Mouse (Mus musculus) limb, embryonic 13.5 days (tissue): ENCODE measurements around the gene Mier2. TPM values are rescaled to one million over a fixed set of nuclear protein-coding genes. Genes with fewer than 3 reads are reported as not detected.

Experiments
- ATAC-seq: fragments of 200-750 bp; cut with Nextera tagmentation; 2 replicates; pipeline ENCODE4 v1.8.0; 2017; ENCODE audit warnings: low read depth, moderate number of reproducible peaks, moderate TSS enrichment; ENCODE audit not compliant: low FRiP score
- H3K27ac ChIP-seq: fragments of 300-500 bp; sonication (generic); 2 replicates; pipeline ENCODE4 v1.5.1; 2015; ENCODE audit warnings: inconsistent platforms, mild to moderate bottlenecking, moderate library complexity
- H3K27me3 ChIP-seq: fragments of 300-500 bp; sonication (generic); 2 replicates; pipeline ENCODE4 v1.6.1; 2015; ENCODE audit warnings: mild to moderate bottlenecking, inconsistent platforms
- H3K36me3 ChIP-seq: fragments of 300-500 bp; sonication (generic); 2 replicates; pipeline ENCODE4 v1.6.1; 2015; ENCODE audit warnings: inconsistent platforms, mild to moderate bottlenecking, moderate library complexity
- H3K4me1 ChIP-seq: fragments of 300-500 bp; sonication (generic); 2 replicates; pipeline ENCODE4 v1.6.1; 2015; ENCODE audit warnings: inconsistent platforms
- H3K4me2 ChIP-seq: fragments of 300-500 bp; sonication (generic); replicated peaks from 2 replicates; pipeline ENCODE4 v1.6.1; 2015; ENCODE audit warnings: inconsistent platforms, mild to moderate bottlenecking, moderate library complexity
- H3K4me3 ChIP-seq: fragments of 300-500 bp; sonication (generic); 2 replicates; pipeline ENCODE4 v1.5.1; 2015; ENCODE audit warnings: moderate library complexity, mild to moderate bottlenecking, inconsistent platforms
- H3K9ac ChIP-seq: fragments of 300-500 bp; sonication (generic); 2 replicates; pipeline ENCODE4 v1.6.1; 2015; ENCODE audit warnings: mild to moderate bottlenecking, inconsistent platforms
- H3K9me3 ChIP-seq: fragments of 300-500 bp; sonication (generic); 2 replicates; pipeline ENCODE4 v1.6.1; 2016; ENCODE audit warnings: inconsistent platforms
- WGBS: fragments of 180-500 bp; shearing (Covaris S2); methylation state at CpG from one replicate; pipeline ENCODE4 v1.1.7; 2015; 5-methylcytosine and 5-hydroxymethylcytosine counted together
- polyA plus RNA-seq: library from polyadenylated mRNA; unstranded; fragments of >200 nt; fragmentation: Nextera tagmentation; extraction: Ambion mirVana; gene quantifications from 2 replicates; pipeline ENCODE4 v1.2.1, GENCODE M21; 2015

The Mier2 gene
- polyA plus RNA-seq, 1 experiment from 2014 or later = 74.5 TPM

- ATAC-seq = no peak
- peaks cover 15% of the 10 kb centered on the region for H3K4me1 ChIP-seq
- H3K4me2 ChIP-seq = no peak overlapping the region
- H3K36me3 ChIP-seq = peaks cover 80% of the 10 kb centered on the region
- WGBS = 89% methylated on average over 5 of the region's 5 CpGs
- no peak overlapping the region for H3K27ac ChIP-seq
- H3K27me3 ChIP-seq = no peaks in the 10 kb centered on the region
- H3K9me3 ChIP-seq = no peaks in the 10 kb centered on the region
- H3K9ac ChIP-seq = no peak overlapping the region
- H3K4me3 ChIP-seq = no peak overlapping the region
These were observed 6.5 kb downstream of the Mier2 start for GRCm38 (mm10) chr10:79548546-79548945.

GRCm38 (mm10) chr10:79547148-79547675 is 7.8 kb downstream of the Mier2 start:
- H3K27me3 ChIP-seq = no peaks in the 10 kb centered on the region
- peaks cover 93% of the 10 kb centered on the region for H3K36me3 ChIP-seq
- H3K9ac ChIP-seq = no peak overlapping the region
- no peak overlapping the region for H3K4me3 ChIP-seq
- peaks cover 1% of the 10 kb centered on the region for H3K4me1 ChIP-seq
- no peaks in the 10 kb centered on the region for H3K9me3 ChIP-seq
- 77% methylated on average over 5 of the region's 5 CpGs for WGBS
- no peak overlapping the region for H3K4me2 ChIP-seq
- ATAC-seq = no peak
- H3K27ac ChIP-seq = no peak overlapping the region

GRCm38 (mm10) chr10:79546483-79546882 is 8.5 kb downstream of the Mier2 start:
- 88% methylated on average over 11 of the region's 11 CpGs for WGBS
- H3K9me3 ChIP-seq = no peaks in the 10 kb centered on the region
- no peaks in the 10 kb centered on the region for H3K27me3 ChIP-seq
- no peaks in the 10 kb centered on the region for H3K4me1 ChIP-seq
- ATAC-seq = no peak
- no peak overlapping the region for H3K9ac ChIP-seq
- no peak overlapping the region for H3K27ac ChIP-seq
- H3K36me3 ChIP-seq = peaks cover 100% of the 10 kb centered on the region
- no peak overlapping the region for H3K4me3 ChIP-seq
- H3K4me2 ChIP-seq = no peak overlapping the region

- no peaks in the 10 kb centered on the region for H3K4me1 ChIP-seq
- no peak overlapping the region for H3K4me3 ChIP-seq
- no peak overlapping the region for H3K27ac ChIP-seq
- peaks cover 100% of the 10 kb centered on the region for H3K36me3 ChIP-seq
- WGBS = 88% methylated on average over 12 of the region's 12 CpGs
- H3K4me2 ChIP-seq = no peak overlapping the region
- H3K9ac ChIP-seq = no peak overlapping the region
- no peaks in the 10 kb centered on the region for H3K9me3 ChIP-seq
- H3K27me3 ChIP-seq = no peaks in the 10 kb centered on the region
- ATAC-seq = no peak
These were observed 9.1 kb downstream of the Mier2 start for GRCm38 (mm10) chr10:79545891-79546290.

- 84% methylated on average over 5 of the region's 5 CpGs for WGBS
- no peak overlapping the region for H3K4me3 ChIP-seq
- H3K9ac ChIP-seq = no peak overlapping the region
- no peak for ATAC-seq
- H3K27ac ChIP-seq = no peak overlapping the region
- peaks cover 100% of the 10 kb centered on the region for H3K36me3 ChIP-seq
- H3K4me1 ChIP-seq = no peaks in the 10 kb centered on the region
- no peaks in the 10 kb centered on the region for H3K9me3 ChIP-seq
- H3K4me2 ChIP-seq = no peak overlapping the region
- no peaks in the 10 kb centered on the region for H3K27me3 ChIP-seq
These were observed 10.4 kb downstream of the Mier2 start for GRCm38 (mm10) chr10:79544631-79545030.

GRCm38 (mm10) chr10:79543884-79544597 is 11.0 kb downstream of the Mier2 start:
- no peak overlapping the region for H3K9ac ChIP-seq
- no peaks in the 10 kb centered on the region for H3K9me3 ChIP-seq
- H3K27ac ChIP-seq = no peak overlapping the region
- no peak overlapping the region for H3K4me2 ChIP-seq
- no peaks in the 10 kb centered on the region for H3K27me3 ChIP-seq
- WGBS = 86% methylated on average over 9 of the region's 9 CpGs
- peaks cover 100% of the 10 kb centered on the region for H3K36me3 ChIP-seq
- no peaks in the 10 kb centered on the region for H3K4me1 ChIP-seq
- H3K4me3 ChIP-seq = no peak overlapping the region
- ATAC-seq = no peak

- H3K36me3 ChIP-seq = peaks cover 91% of the 10 kb centered on the region
- no peaks in the 10 kb centered on the region for H3K4me1 ChIP-seq
- WGBS = 95% methylated on average over 11 of the region's 11 CpGs
- no peaks in the 10 kb centered on the region for H3K9me3 ChIP-seq
- H3K9ac ChIP-seq = no peak overlapping the region
- no peak for ATAC-seq
- H3K4me3 ChIP-seq = no peak overlapping the region
- no peak overlapping the region for H3K27ac ChIP-seq
- H3K27me3 ChIP-seq = no peaks in the 10 kb centered on the region
- H3K4me2 ChIP-seq = no peak overlapping the region
These were observed 12.8 kb downstream of the Mier2 start for GRCm38 (mm10) chr10:79542171-79542570.

- Histone ChIP-seq H3K4me3 (no peak overlapping the region), H3K9ac (no peak overlapping the region), H3K36me3 (peaks cover 84% of the 10 kb centered on the region), H3K27ac (no peak overlapping the region), H3K9me3 (no peaks in the 10 kb centered on the region), H3K4me1 (no peaks in the 10 kb centered on the region), H3K27me3 (no peaks in the 10 kb centered on the region), H3K4me2 (no peak overlapping the region)
- WGBS = 77% methylated on average over 15 of the region's 15 CpGs
- ATAC-seq = no peak
These were observed 13.5 kb downstream of the Mier2 start for GRCm38 (mm10) chr10:79541522-79541921.

- no peaks in the 10 kb centered on the region for H3K27me3 ChIP-seq
- H3K9ac ChIP-seq = no peak overlapping the region
- H3K4me2 ChIP-seq = no peak overlapping the region
- no peak overlapping the region for H3K4me3 ChIP-seq
- no peak overlapping the region for H3K27ac ChIP-seq
- H3K36me3 ChIP-seq = peaks cover 77% of the 10 kb centered on the region
- ATAC-seq = no peak
- no peaks in the 10 kb centered on the region for H3K4me1 ChIP-seq
- H3K9me3 ChIP-seq = no peaks in the 10 kb centered on the region
- 88% methylated on average over 11 of the region's 11 CpGs for WGBS
These were observed 14.3 kb downstream of the Mier2 start for GRCm38 (mm10) chr10:79540746-79541145.

- H3K4me1 ChIP-seq = no peaks in the 10 kb centered on the region
- no peak overlapping the region for H3K9ac ChIP-seq
- no peak for ATAC-seq
- no peaks in the 10 kb centered on the region for H3K9me3 ChIP-seq
- H3K36me3 ChIP-seq = peaks cover 68% of the 10 kb centered on the region
- no peak overlapping the region for H3K27ac ChIP-seq
- 94% methylated on average over 16 of the region's 16 CpGs for WGBS
- no peak overlapping the region for H3K4me2 ChIP-seq
- no peak overlapping the region for H3K4me3 ChIP-seq
- H3K27me3 ChIP-seq = no peaks in the 10 kb centered on the region
These were observed 15.1 kb downstream of the Mier2 start for GRCm38 (mm10) chr10:79539701-79540495.

GRCm38 (mm10) chr10:79538873-79539272 is 16.1 kb downstream of the Mier2 start:
- H3K4me2 ChIP-seq = no peak overlapping the region
- 69% methylated on average over 4 of the region's 4 CpGs for WGBS
- no peak overlapping the region for H3K4me3 ChIP-seq
- no peak for ATAC-seq
- no peaks in the 10 kb centered on the region for H3K27me3 ChIP-seq
- no peak overlapping the region for H3K27ac ChIP-seq
- H3K36me3 ChIP-seq = peaks cover 58% of the 10 kb centered on the region
- H3K9ac ChIP-seq = no peak overlapping the region
- no peaks in the 10 kb centered on the region for H3K9me3 ChIP-seq
- peaks cover 2% of the 10 kb centered on the region; the same call in 1 of the 2 replicates for H3K4me1 ChIP-seq

- Histone ChIP-seq H3K27ac (no peak overlapping the region), H3K4me3 (no peak overlapping the region), H3K4me2 (no peak overlapping the region), H3K9me3 (no peaks in the 10 kb centered on the region), H3K27me3 (no peaks in the 10 kb centered on the region), H3K4me1 (peaks cover 4% of the 10 kb centered on the region; the same call in 1 of the 2 replicates), H3K9ac (no peak overlapping the region), H3K36me3 (peaks cover 52% of the 10 kb centered on the region)
- 93% methylated on average over 3 of the region's 3 CpGs for WGBS
- ATAC-seq = no peak
These were observed 16.7 kb downstream of the Mier2 start for GRCm38 (mm10) chr10:79538323-79538722.
